ENCODE assay signal across 10 mouse cellular contexts in the genomic region with DNA sequence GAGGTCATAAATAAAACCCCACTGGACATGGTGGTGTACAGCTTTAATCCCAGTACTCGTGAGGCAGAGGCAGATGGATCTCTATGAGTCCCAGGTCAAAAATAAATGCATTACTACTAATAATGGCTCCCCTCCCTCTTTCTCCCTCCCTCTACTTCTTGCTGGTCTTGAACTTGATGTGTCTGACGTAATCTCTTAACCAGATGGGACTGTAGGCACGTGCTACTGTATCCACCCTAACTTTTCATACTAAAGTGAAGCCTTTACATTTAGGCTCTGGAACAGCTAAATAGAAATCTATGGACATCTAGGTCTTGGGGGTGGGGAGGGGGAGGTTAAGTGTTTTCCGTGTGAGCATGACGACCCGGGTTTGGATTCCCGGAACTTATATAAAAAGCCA. TPM values are rescaled to one million over a fixed set of nuclear protein-coding genes. Genes with fewer than 3 reads are reported as not detected.
DNase-seq lines count a peak whose midpoint lies in the region; ATAC-seq and TF ChIP-seq lines count a peak whose summit lies in the region.
"Had no signal": no experiment of that assay in that cellular context is flagged by ENCODE, and none has a peak within 500 bp of the region (broad histone marks: within the 10 kb centered on the region; RNA-seq: fewer than 3 reads in every experiment).

No protein-coding gene starts in this region.

- H3K4me1 ChIP-seq in heart, embryonic 13.5 days, result peaks cover 56% of the 10 kb centered on the region
- H3K4me1 ChIP-seq in bone marrow, adult 2 months (ENCODE audit: control insufficient read depth, insufficient read depth, low read length), result peaks cover 1% of the 10 kb centered on the region; the same call in 1 of the 2 replicates
- peaks cover 22% of the 10 kb centered on the region for H3K4me1 ChIP-seq in hindbrain, embryonic 13.5 days (replicated peaks)

- peak overlapping the region; percentile 64 for H3K4me3 ChIP-seq in heart, embryonic 13.5 days
- peak overlapping the region; percentile 60 for H3K4me3 ChIP-seq in bone marrow, adult 2 months (replicated peaks; ENCODE audit: control insufficient read depth, low read depth, low read length)
- H3K4me3 ChIP-seq in hindbrain, embryonic 13.5 days, result peak overlapping the region; percentile 19; the same call in 1 of the 2 replicates
- H3K4me3 ChIP-seq in macrophage (ENCODE audit: inconsistent target), result peak overlapping the region; percentile 71
- H3K4me3 ChIP-seq: left cerebral cortex, adult 2 months had no signal

- no peaks in the 10 kb centered on the region for H3K27me3 ChIP-seq in heart, embryonic 13.5 days (replicated peaks)
- H3K27me3 ChIP-seq in hindbrain, embryonic 13.5 days, result no peaks in the 10 kb centered on the region

- no peak for ATAC-seq in heart, embryonic 13.5 days (ENCODE audit: extremely low read depth, insufficient number of reproducible peaks, low FRiP score, low TSS enrichment)
- no peak for ATAC-seq in hindbrain, embryonic 13.5 days (ENCODE audit: low FRiP score)

- no peaks in the 10 kb centered on the region for H3K9me3 ChIP-seq in heart, embryonic 13.5 days
- no peaks in the 10 kb centered on the region for H3K9me3 ChIP-seq in hindbrain, embryonic 13.5 days

- peaks cover 74% of the 10 kb centered on the region for H3K79me2 ChIP-seq in macrophage (ENCODE audit: inconsistent target)

- no peak for TF ChIP-seq POLR2A in bone marrow, adult 2 months (IDR thresholded peaks at IDR 0.05; ENCODE audit: borderline replicate concordance, control insufficient read depth, low read depth, low read length)

- TF ChIP-seq CTCF in bone marrow, adult 2 months (IDR thresholded peaks at IDR 0.05; ENCODE audit: control insufficient read depth, insufficient read depth, low read length), result no peak

- peak overlapping the region; percentile 78 for H3K9ac ChIP-seq in heart, embryonic 13.5 days
- H3K9ac ChIP-seq in hindbrain, embryonic 13.5 days, result no peak overlapping the region

- H3K36me3 ChIP-seq in heart, embryonic 13.5 days, result 0 out of 2 replicates have a peak, but pooled peaks cover 3% of the 10 kb centered on the region
- H3K36me3 ChIP-seq in hindbrain, embryonic 13.5 days, result no peaks in the 10 kb centered on the region
- no peaks in the 10 kb centered on the region for H3K36me3 ChIP-seq in macrophage (ENCODE audit: inconsistent target)

- peak overlapping the region; percentile 91 for H3K4me2 ChIP-seq in heart, embryonic 13.5 days
- H3K4me2 ChIP-seq in hindbrain, embryonic 13.5 days, result peak overlapping the region; percentile 41

- H3K27ac ChIP-seq in heart, embryonic 13.5 days (replicated peaks), result no peak overlapping the region
- H3K27ac ChIP-seq in bone marrow, adult 2 months (ENCODE audit: control insufficient read depth, insufficient read depth, low read depth, low read length, poor library complexity), result no peak overlapping the region; the same call in 1 of the 2 replicates
- H3K27ac ChIP-seq in hindbrain, embryonic 13.5 days, result no peak overlapping the region
- H3K27ac ChIP-seq in macrophage, result peak overlapping the region; percentile 95
- H3K27ac ChIP-seq: left cerebral cortex, adult 2 months had no signal

- no peak for DNase-seq in heart, adult 9 months (ENCODE audit: low spot score in 2 of 2)
- no peak for DNase-seq in urinary bladder, postnatal 14 days (ENCODE audit: low spot score)
- DNase-seq in layer of hippocampus, adult 18-20 months (ENCODE audit: low spot score in 2 of 2), result no peak
- DNase-seq in right cerebral cortex, postnatal 25 days, result no peak
- DNase-seq: right cerebral cortex, postnatal 14 days had no signal

- WGBS in heart, embryonic 13.5 days, result 85% methylated on average over 7 of the region's 7 CpGs
- 53% methylated on average over 7 of the region's 7 CpGs for WGBS in bone marrow, adult 2 months
- 77% methylated on average over 7 of the region's 7 CpGs for WGBS in hindbrain, embryonic 13.5 days
- WGBS in macrophage (ENCODE audit: missing documents), result 59% methylated on average over 7 of the region's 7 CpGs

RNA-seq across cellular contexts. Expression of a gene that starts 10.2 kb away (rescaled TPM):
- 14.4 and 17.4 TPM in 2 replicates for polyA plus RNA-seq in heart, embryonic 13.5 days (2015; fragmentation: Nextera tagmentation; extraction: Ambion mirVana)
- 40.0 and 47.4 TPM in 2 replicates for polyA plus RNA-seq in bone marrow, adult 2 months (2011; ENCODE audit: insufficient read depth, insufficient read length, low replicate concordance, missing spikeins)
- polyA plus RNA-seq in hindbrain, embryonic 13.5 days (2015; fragmentation: Nextera tagmentation; extraction: Ambion mirVana), result 27.1 and 27.2 TPM in 2 replicates
- total RNA-seq in macrophage (2018; cell fraction: chromatin; rRNA removed), result 10 to 100 TPM; 14.1 to 72.0 (median 31.5) TPM
- 10 to 100 TPM; 12.9 to 44.8 (median 20.9) TPM for total RNA-seq in macrophage (2018; cell fraction: cytosol; rRNA removed)
- 10 to 100 TPM; 18.9 to 91.9 (median 37.5) TPM for total RNA-seq in macrophage (2018; cell fraction: nucleus; rRNA removed)
- 13.0 to 49.2 TPM (median 33.8 TPM) in 3 replicates for polyA plus RNA-seq in macrophage (2018)
- total RNA-seq in layer of hippocampus, adult 18-20 months (2021), result 10 to 100 TPM; 46.0 to 48.2 TPM

RNA-seq across cellular contexts. Expression of a gene that starts 32.0 kb away (rescaled TPM):
- polyA plus RNA-seq in heart, embryonic 13.5 days (2015; fragmentation: Nextera tagmentation; extraction: Ambion mirVana), result 8.5 and 8.6 TPM in 2 replicates
- polyA plus RNA-seq in bone marrow, adult 2 months (2011; ENCODE audit: insufficient read depth, insufficient read length, low replicate concordance, missing spikeins), result 6.9 and 16.6 TPM in 2 replicates
- polyA plus RNA-seq in hindbrain, embryonic 13.5 days (2015; fragmentation: Nextera tagmentation; extraction: Ambion mirVana), result 39.0 and 45.1 TPM in 2 replicates
- 1 to 10 TPM; 1.7 to 9.3 (median 4.4) TPM for total RNA-seq in macrophage (2018; cell fraction: chromatin; rRNA removed)
- 1 to 10 TPM; 1.1 to 3.4 (median 1.8) TPM for total RNA-seq in macrophage (2018; cell fraction: cytosol; rRNA removed)
- 1 to 10 TPM; 1.2 to 8.8 (median 3.6) TPM for total RNA-seq in macrophage (2018; cell fraction: nucleus; rRNA removed)
- 2.1 to 4.4 TPM (median 2.6 TPM) in 3 replicates for polyA plus RNA-seq in macrophage (2018)
- total RNA-seq in layer of hippocampus, adult 18-20 months (2021), result 10 to 100 TPM; 26.2 to 28.1 TPM

RNA-seq across cellular contexts. Expression of a gene that starts 51.1 kb away (rescaled TPM):
- 6.8 and 7.8 TPM in 2 replicates for polyA plus RNA-seq in heart, embryonic 13.5 days (2015; fragmentation: Nextera tagmentation; extraction: Ambion mirVana)
- 2.4 and 6.2 TPM in 2 replicates for polyA plus RNA-seq in bone marrow, adult 2 months (2011; ENCODE audit: insufficient read depth, insufficient read length, low replicate concordance, missing spikeins)
- polyA plus RNA-seq in hindbrain, embryonic 13.5 days (2015; fragmentation: Nextera tagmentation; extraction: Ambion mirVana), result 3.2 and 3.8 TPM in 2 replicates
- total RNA-seq in macrophage (2018; cell fraction: chromatin; rRNA removed), result under 1 TPM in 9 of 26 experiments, not detected in 17; 0.19 to 0.86 (median 0.31) TPM
- total RNA-seq in macrophage (2018; cell fraction: cytosol; rRNA removed), result under 1 TPM in 21 of 26 experiments, not detected in 5; 0.03 to 0.70 (median 0.10) TPM
- total RNA-seq in macrophage (2018; cell fraction: nucleus; rRNA removed), result 1 to 10 TPM in 1 of 26 experiments, under 1 TPM in 11, not detected in 14; 0.11 to 2.1 (median 0.33) TPM
- polyA plus RNA-seq in macrophage (2018), result 0.06 TPM in 1 of 3 replicates, not detected in the others
- 1 to 10 TPM; 3.4 to 3.7 TPM for total RNA-seq in layer of hippocampus, adult 18-20 months (2021)

Comparison
In these comparisons a context has a peak if more than half of its experiments do, and no peak if none do; other contexts are left out.
1. H3K4me3 ChIP-seq: peak in every context shown above with its lines; median percentile 71 in macrophage; 64 in heart, embryonic 13.5 days; 60 in bone marrow, adult 2 months; 19 in hindbrain, embryonic 13.5 days.